Mouse (Mus musculus) cerebellum, adult 11-12 months (tissue): ENCODE data around the gene Pif1.

ENCODE experiments used
- DNase-seq: peaks from one replicate; pipeline ENCODE4 v3.0.0; 2022

Gene Pif1

DNA sequence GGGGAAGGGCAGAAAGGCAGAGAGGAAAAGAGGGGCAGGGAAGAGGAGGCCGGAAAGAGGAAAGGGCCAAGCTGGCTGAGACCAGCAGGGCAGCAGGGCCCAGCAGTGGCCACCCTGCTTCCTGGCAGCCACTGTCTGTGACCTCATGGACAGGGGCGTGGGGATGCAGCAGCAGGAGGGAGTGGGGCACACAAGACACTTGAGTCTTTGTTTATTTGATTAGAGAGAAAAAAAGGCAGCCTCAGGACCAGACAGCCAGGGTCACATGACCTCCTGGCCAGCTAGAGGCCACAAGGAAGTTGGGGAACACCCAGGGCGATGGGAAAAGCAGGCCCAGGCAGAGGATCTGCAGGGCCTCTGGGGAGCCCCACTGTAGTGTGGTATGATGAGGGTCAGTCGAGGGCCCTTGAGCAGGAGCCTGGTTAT is 24.9 kb upstream of the Pif1 start:
- DNase-seq = peak; percentile 67

DNA sequence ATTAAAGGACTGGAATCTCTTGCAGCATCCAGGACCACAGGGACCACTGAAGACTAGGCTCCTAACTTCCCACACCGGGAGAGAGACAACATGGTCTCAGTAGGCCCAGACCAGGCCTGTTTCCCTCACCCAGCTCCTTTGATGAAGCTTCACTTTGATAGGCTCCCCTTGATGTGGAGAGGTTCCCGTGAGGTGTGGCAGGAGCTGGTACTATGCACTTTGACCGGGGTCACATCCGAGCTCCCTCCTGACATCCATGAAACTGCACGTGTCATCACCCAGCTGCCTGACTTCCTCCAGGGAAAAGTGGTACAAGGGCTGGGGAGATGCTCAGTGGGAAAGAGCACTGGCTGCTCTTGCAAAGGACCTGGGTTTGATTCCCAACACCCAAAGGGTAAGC is 23.9 kb upstream of the Pif1 start:
- DNase-seq = no peak

DNA sequence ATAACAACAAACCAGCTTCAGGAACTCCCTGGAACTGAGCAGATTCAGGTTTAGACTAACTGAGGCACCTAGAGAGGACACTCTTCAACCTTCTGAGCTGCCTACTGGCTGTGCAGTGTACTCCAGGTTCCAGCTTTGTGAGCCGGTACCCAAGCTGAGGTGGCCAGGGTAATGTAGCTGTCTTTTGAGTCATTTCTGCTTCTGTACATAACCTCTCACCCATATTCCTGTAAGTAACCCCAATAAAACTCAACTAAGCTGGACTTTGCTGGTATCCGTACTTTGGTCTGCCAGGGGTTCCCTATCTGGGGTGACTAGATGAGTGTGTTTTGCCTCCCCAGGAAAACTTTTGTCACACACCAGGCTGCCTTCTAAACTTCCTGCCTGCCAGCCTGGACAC is 22.3 kb upstream of the Pif1 start:
- no peak for DNase-seq

DNA sequence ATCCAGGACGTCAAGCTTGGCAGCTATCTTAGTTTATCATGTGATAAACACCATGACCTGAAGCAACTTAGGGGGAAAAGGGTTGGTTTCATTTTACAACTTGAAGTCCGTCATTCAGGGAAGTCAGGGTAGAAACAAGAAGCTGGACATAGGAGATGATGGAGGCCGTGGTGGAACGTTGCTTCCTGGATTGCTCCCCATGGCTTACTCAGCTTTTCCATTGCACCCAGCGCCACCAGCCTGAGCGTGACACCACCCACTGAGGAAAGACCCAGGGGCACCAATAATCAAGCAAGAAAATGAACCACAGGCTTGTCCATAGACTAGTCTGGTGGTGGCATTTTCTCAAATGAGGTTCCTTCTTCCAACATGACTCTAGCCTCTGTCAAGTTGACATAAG is 18.2 kb upstream of the Pif1 start:
- DNase-seq = no peak

DNA sequence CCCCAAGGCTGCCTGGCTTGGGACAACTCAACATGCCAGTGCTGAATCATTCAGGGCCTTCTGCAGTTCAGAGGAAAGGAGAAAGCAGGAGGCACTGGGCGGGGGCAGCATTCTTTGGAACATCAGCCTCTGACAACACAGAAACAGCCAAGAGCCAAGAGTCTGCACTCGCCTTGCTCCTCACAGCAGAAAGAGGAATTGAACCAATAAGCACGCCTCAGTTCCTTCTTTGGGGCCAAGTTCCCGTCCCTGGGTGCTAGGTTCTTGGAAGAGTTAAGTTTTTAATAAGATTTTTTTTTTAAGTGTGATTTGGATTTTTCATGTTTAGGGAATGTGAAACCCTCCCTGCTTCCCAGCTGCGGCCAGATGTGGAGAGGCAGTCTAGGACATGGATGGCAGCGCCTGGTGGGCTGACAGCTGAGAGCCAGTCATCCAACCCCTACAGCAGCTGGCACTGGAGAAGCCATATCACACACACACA is 17.4 kb upstream of the Pif1 start:
- DNase-seq = no peak

DNA sequence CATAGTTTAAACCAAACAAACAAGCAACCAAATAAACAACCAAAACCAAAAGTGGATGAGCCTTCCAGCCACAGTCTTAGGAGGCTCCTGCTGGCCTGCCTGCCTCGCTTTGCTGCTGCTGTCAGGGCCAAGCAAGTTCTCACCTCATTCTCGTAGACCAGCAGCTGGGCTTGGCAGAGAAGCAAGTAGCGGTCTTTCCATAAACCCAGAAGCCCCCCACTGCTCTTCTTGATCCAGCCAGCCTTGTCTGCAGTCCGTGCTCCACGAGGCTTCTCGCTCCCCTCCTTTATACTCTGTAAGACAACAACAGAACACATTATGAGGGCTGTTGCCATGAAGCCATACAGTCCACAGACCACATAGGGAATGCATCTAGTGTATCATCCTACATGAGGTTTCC is 14.1 kb upstream of the Pif1 start:
- DNase-seq = no peak

DNA sequence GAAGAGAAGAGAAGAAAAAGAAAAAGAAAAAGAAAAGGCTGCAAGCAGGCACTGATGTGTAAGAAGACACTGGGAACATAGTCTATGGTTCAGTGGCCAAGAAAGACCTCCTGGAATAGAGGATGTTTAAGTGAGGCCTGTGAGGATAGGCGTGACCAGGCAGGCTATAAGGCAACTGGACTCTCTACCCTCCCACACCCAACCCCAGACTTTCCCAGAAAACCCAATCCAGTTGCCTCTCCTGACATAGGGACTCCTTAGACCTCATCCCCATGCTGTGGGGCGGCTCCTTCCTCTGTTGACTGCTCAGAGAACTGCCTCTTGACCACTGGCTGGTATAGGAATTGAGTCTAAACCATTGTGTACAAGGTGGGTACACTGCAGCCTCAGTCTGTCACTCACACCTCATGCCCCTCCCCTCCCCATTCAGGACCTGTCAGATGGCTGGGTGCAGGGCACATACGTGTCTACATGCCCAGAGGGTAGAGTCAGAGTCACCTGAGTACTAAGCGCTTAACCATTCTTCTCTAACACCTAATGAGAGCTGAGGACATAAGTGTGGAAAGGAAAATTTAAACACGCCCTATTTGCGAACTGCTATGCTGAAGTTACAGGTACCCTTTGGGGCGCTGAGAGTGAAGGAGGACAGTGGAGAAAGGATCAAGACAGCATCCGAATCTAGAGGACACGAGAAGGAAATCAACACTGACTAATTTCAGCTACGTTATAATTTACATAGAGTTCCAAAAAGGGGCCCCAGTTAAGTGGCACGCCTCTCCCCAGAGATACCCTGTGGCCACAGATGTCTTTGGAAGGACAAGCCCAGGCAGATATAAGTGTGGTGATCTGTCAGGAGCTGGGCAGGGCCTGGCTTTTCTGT is 12.2 kb upstream of the Pif1 start:
- no peak for DNase-seq

DNA sequence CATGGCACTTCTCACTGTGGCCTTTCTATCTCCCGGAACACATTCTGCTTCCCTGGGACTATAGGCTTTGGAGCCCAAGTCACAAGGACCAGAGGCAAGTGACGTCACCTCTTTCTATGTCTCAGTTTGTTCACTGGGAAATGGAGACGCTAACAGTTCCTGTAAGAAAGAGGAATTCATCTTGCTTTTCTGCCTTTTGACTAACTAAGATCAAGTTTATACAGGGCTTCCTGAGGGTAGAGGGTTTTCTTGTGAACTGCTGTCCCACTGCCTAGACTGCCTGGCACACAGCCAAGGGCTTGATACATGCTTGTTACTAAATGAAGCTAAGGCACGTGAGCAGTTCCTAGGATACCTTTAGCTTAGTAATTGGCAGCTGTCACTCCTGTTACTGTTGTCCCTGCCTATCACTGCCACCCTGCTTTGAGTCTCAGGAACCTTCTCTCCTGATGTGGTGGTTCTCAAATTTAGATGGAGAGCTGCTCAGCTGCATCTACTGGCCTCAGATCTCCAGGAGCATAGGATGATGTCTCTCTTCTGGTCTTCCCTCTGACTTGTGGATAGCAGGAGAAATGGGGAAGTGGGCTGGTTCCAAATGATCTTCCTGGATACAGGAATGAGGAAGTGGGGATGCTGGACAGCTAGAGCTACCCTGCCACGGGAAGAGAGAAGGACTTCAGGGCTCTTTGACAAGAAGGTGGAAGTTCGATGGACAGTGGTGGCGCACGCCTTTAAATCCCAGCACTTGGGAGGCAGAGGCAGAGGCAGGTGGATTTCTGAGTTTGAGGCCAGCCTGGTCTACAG is 11.4 kb upstream of the Pif1 start:
- DNase-seq = no peak

DNA sequence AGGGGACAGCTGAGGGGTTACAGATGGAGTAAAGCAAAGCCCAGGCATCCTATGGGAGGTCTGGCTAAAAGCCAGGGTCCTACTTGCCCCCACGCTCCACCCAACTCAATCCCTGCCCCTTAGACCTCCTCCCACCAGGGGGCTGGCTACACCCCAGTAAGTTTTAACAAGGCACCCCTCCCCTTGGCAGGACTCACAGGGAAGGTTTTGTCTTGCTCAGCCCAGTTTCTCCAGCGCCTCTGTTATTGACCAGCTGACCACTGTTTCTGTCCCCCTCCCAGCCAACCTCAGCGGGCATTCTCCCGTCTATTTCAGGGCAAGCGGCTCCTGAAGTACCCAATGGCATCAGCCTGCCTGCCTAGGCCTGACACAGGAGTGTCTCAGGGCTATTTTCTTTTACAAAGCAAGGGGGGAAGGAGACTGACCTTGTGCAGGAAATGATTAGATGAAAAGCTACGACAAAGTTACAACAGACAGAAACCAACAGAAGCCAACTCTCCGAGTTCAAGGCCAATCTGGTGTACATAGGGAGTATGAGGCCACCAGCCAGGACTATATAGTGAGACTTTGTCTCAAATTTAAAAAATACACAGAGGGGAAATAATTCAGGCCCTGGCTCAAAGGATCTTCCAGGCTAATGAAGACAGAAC is 10.0 kb upstream of the Pif1 start:
- DNase-seq = peak; percentile 45

DNA sequence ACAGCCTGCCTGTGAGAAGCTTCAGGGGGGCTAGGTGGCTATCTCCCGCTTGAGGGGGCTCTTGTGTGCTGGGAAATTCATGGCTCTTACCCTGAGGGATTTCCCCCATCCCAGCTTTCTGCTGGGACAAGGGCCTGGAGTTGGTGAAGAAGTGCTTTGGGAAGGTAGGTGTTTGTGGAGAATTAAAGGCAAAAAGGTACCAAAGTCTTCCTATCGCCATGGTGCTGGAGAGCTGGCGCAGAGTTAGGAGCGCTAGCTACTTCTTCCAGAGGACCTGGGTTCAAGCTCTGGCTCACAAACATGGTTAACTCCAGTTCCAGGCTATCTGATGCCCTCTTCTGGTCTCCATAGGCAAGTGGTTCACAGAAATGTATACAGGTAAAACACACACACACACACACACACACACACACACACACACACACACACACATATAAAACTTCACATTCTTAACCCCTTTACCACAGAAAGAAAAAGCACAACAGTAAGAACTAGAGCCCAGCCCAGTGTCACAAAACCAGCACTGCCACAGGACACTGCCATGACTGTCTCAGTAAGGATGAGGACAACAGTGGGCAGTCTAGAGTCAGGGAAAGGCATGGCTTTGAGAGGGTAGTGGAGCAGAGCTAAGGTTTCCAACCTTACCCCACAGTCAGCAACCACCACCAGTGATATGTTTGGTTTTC is 9.3 kb upstream of the Pif1 start:
- no peak for DNase-seq

DNA sequence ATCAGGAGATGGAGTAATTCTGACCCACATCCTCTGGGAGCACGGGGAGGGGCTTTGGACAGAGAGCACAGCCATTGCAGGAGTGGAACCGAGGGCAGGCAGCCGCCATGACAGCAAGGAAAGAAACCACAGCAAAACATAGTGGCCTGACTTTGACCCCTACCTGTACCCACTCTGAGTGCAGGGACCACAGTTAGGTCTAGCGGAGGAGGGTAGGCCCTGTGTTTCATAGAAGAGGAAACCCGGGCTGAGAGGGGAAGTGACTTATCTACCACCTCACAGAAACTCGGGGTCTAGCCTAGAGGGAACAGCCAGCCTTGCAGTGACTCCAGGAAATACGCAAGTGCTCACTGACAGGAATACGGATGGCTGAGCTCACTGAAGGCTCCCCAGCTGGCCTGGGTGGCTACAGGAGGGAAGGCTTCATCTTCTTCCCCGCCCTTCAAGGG is 8.1 kb upstream of the Pif1 start:
- DNase-seq = no peak

DNA sequence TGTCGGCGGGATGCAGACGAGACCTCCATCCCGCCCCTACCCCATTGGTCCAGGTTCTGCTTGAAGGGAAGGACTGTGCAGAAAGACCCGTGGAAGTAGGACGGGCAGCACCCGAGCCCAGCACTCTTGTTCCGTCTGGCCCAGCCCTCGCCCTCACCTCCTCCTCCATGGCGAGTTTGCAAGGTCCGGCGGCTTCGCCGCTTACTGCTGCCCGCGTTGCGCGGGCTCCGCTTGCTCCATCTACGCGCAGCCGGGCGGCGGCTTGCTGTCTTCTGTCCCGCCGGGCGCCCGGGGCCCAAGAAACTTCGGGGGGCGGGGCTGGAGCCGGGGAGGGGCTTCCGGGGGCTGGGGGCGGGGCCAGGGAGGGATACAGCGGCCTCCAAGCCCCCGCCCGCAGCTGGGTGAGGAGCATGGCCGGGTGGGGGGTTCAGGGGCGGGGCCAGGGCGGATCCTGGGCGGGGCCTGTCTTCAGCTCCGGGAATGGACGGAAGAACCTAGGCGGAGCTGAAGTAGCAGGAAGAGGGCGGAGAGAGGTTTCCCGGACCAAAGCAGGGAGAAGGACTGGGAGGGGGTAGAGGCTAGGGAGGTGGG is 7.1 kb upstream of the Pif1 start, which contains the start of gene Plekho2:
TSS of gene Plekho2 (minus strand) at position 260 of the 591 bp plus-strand sequence.
- DNase-seq = peak; percentile 75

DNA sequence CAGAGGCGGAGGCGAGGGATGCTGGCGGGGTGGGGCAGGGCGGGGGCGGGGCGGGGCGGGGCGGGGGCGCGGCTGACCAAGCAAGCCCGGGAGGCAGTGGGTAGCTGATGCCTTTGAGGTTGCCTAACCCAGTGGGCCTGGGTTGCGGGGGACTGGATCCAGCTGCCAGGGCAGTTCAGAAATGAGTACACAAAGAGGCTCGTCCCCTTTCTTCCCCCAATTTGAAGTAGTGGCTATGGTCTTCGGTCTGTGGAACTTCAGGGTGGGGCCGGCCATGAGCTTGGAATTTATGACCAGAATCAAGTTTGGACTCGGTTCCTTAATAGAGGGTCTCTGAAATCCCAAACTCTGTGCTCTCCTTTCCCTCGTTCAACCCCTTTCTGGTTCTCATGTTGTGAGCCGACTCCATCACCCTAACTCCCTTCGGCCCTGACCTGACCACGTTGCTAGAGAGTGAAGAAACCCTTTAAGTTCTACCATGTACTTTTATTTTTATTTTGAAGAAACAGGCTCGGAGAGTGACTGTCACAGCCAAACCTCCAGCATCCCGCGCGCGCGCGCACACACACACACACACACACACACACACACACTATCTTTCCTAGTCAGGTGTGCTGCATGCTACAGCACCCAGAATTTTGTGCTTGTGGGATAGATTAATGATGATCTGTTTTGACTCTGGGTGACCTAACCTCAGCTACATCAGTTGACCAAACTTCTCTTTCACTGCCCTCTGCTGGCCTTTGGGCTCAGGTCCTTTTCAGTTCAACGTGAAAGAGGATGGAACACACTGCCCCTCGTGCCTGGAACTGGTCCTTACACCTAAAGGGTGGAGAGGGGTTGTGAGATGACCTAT is 6.3 kb upstream of the Pif1 start:
- peak; percentile 75 for DNase-seq

DNA sequence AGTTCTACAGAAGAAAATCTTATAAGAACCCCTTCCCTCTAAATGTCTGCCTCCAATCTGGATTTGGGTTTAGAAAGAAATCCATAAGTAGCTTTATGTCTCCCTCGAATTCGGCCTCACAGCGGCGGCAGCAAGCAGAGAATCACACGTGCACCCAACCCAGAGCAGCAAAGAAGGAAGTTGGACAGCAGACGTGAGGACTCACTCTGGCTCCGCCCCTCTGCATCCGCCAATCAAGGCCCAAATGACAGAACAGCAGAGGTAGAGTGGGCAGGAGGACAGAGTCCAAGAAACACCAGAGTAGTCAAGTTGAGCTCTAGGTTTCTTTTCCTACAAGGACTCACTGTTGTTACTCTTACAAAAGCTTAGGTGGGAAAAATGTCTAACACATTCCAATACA is 3.9 kb upstream of the Pif1 start:
- no peak for DNase-seq

DNA sequence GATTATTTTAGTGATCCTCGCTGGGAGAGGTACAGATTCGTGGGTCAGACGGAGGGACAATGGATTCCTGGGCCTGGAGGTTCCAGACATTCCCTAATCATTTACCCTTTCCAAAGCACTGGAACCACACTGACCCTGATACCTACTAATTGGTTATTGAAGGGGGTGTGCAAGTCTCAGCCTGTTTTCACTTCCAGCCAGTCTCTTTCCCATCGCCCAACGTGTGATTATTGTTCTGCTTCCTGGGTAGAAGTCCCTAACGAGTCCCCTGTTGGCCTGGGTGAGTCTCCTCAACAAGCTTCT is 261 bp downstream of the Pif1 start:
- no peak for DNase-seq

DNA sequence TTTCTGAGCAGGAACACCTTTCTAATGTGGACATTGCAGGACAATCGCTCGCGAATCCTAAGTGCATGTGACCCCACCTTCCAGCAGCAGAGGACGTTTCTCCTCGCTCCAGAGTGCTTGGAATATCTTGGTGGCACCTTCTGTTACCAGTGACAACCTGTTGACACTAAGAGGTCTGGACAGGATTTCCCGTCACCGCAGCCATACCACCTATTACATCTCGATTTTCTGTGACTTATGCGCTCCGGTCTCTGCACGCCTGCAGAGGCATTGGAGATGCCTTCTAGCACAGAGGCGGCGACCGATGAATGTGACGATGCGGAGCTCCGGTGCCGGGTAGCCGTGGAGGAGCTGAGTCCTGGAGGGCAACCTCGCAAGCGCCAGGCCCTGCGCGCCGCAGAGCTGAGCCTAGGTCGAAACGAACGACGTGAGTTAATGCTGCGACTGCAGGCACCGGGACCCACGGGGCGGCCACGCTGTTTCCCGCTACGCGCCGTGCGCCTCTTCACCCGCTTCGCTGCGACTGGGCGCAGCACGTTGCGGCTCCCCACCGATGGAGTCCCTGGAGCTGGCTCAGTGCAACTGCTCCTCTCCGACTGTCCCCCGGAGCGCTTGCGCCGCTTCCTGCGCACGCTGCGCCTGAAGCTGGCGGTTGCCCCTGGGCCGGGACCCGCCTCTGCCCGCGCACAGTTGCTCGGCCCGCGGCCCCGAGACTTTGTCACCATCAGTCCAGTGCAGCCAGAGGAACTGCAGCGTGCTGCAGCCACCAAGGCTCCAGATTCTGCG is 806 bp downstream of the Pif1 start:
- DNase-seq = no peak

DNA sequence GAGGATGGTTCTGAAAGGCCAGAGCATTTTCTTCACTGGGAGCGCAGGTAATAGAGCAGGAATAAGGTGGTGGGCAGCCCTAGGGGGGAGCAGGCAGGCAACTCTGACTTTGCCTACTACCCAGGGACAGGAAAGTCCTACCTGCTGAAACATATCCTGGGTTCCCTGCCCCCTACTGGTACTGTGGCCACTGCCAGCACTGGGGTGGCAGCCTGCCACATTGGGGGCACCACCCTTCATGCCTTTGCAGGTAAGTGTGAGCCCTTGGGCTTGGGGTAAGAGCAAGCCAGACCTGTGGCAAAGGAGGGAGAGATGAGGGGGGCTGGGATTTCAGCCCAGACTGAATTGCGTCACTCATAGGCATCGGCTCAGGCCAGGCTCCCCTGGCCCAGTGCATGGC is 2.1 kb downstream of the Pif1 start:
- no peak for DNase-seq

DNA sequence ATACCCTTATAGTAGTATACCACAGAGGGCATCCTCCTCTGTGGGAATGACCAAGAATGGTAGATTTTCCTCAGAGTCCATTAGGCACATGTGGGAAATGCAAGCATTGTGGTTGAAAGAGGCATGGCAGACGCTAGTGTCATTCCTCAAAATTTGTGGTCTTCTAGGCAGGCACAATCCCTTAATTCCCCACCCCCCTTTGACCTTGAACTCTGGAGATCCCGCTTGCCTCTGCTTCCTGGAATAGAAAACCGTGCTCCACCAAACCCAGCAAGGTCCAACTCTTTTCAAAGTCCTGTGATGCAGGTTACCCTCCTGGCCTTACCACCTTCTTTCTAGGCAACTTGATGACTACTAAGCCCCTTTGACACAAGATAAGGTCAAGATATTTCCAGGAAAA is 5.8 kb downstream of the Pif1 start:
- DNase-seq = no peak

DNA sequence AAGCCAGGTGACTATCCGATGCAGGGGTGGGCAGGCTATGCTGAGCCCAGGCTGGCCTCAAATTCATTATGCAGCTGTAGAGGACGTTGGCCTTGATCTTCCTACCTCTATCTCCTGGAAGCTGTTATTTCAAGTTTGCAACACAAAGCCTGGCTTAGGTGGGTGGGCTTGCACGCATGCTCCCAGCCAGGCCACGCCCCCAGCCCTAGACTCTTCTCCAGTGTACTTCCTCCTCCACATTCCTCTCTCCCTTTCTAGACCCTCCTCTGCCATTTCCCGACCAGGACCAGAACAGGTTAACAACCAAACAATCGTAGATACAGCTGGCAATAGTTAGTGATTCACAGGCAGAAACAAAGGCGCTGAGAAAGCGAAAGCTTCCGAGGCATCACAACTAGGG is 6.6 kb downstream of the Pif1 start:
- no peak for DNase-seq

DNA sequence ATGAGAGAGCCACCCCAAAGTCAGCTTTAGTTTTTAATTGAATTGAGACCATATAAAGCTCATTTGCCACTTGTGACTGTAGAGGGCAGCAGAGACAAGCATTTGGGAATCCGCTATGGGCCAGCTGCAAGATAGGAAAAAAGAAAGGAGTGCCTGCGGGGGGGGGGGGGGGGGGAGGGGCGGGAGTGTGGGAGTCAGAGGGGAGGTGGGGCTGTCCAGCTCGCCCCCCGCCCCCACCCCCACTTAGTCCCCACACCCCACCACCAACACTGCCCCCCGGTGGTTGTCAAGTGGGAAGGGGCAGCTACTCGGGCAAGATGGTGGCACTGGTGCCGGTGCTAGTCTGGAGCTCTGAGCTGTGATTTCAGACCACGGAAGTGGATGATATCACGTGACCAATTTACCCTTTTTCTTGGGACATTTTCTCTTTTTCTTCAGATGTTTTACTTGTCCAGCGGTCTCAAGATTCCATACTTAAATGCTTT is 11.8 kb downstream of the Pif1 start:
- DNase-seq = no peak

DNA sequence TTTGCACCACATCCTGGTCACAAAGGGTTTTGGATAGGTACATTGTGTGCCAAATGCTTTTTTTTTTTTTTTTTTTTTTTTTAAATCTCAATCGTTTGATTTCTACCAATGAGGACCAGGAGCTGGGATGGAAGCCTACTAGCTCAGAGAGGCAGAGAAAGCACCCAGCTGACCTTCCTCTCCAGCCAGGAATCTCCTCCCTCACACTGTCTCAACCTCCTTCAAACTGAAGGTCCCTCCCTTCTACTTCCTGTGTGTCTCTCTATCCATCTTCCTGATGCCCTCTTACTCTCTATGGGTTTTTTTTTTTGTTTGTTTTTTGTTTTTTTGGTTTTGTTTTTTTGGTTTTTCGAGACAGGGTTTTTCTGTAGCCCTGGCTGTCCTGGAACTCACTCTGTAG is 14.0 kb downstream of the Pif1 start:
- no peak for DNase-seq
